Mouse (Mus musculus) adrenal gland, adult 2 months (tissue): ENCODE data around the gene Ihh. TPM values are rescaled to one million over a fixed set of nuclear protein-coding genes. Genes with fewer than 3 reads are reported as not detected.

Experiments
- DNase-seq: peaks from one replicate; pipeline ENCODE4 v3.0.0; 2021
- microRNA-seq, 2 experiments: library from miRNA; unstranded; fragments of <30 nt; microRNA quantifications; one replicate each; pipeline ENCODE4 v1.2.0; 2021
- polyA plus RNA-seq: library from polyadenylated mRNA; depleted of rRNA; stranded (reverse); fragments of >200 nt; gene quantifications from 2 replicates; pipeline ENCODE4 v1.2.3, GENCODE M21; 2012; rRNA removed
- total RNA-seq, 2 experiments: library from RNA; stranded (reverse); gene quantifications; 2 replicates each; pipeline ENCODE4 v1.2.3; 2021

Ihh gene
- total and polyA plus RNA-seq, 3 experiments, result 0.03 to 0.31 TPM; not detected in 1

DNA sequence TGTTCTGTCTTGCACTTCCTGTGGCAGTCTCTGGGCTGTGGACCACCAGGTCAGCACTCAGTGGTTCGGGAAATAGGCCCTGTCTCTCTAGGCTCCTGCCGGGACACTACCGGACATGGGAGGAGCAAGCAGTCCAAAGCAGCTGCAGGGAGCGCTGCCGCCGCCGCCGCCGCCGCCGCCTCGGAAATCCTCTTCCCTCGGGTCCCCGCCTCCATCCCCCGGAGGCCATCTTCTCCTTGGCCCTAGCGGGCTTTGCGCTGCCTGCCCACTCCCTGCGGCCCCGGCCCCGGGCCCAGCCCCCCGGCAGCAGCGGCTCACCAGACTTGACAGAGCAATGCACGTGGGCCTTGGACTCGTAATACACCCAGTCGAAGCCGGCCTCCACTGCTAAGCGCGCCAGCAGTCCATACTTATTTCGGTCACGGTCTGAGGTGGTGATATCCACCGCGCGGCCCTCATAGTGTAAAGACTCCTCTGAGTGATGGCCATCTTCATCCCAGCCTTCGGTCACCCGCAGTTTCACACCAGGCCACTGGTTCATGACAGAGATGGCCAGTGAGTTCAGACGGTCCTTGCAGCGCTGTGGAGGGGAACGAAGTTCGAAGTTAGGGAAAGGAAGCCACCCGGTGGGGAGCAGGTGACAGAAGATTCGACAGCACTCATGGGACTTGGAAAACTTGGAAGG is 3.3 kb downstream of the Ihh start:
- DNase-seq, result peak; percentile 51

DNA sequence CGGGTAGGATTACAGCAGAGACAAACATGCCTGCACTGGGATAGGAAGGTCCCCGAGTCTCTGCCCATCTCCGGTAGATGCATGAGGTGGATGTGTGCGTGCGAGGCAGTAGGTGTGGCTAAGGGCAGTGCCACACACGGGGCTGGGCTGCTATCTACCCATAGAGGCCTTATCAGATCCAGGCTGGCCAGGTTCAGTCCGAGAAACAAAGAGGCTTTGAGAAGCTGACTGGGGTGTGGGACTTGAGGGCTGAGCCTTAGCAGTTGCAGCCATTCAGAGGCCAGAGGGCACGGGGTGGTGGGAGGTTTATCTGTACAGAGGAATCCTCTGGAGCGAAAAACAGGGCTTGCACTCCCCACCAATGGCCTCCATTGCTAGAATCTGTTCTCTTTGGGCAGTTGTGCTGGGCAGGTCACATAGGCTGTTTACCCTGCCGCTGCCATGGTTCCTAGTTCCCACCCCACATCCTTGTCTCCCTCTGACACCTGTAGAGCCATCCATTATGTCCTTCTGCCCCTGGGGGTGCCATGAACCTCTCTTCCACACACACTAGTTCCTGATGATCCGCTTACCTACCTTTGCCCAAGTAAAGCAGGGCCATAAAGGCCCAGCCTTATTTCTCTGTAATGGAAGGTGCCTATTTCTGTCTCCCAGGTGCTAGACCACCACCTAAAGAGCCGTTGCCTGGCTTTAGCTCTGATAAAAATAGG is 9.7 kb downstream of the Ihh start:
- no peak for DNase-seq

DNA sequence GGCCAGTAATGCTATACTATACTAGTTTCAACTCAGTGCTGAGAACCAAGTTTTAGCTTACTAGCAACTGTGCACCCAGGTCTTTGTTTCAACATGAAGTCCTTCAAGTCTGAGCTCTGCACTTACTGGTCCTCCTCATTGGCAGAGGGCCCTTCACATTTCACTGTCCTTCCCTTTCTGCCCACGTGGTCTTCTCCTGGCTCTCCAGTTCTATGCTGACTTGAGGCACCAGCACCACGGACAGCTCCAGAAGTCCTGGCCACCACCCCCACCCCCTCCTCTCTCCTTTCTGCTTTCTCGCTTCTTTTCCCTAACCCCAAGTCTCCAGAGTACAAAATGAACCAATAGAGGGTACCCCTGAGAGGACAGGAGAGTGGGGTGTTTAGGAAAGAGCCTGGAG is 11.7 kb downstream of the Ihh start:
- DNase-seq, result no peak

DNA sequence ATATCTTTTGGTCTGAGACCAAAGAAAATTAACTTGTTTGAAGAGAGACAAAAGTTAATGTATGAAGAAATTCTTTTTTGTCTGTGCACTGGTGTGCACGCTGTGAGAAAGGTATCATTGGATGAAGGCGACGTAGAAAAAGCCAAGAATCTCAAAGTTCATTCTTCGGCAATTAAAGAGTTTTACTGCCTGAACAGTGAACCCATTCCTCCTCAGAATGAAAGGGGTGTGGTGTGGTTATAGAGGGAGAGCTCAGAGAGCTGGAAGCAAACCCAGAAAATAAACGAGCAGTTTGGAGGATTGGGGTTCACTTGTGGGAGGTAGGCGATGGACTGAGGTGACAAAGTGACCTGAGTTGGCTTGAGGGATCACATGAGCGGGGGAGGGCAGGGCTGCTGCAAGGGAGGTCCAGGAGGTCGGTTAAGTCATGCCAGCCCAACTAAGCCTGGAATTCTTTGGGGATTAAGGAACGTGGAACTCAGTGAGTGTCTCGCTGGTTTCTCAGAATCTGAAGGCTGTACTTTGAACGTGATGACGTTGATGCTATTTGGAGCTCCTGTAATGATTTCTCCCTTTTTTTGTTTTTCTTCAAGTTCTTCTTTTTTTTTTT is 15.1 kb downstream of the Ihh start:
- DNase-seq, result no peak

DNA sequence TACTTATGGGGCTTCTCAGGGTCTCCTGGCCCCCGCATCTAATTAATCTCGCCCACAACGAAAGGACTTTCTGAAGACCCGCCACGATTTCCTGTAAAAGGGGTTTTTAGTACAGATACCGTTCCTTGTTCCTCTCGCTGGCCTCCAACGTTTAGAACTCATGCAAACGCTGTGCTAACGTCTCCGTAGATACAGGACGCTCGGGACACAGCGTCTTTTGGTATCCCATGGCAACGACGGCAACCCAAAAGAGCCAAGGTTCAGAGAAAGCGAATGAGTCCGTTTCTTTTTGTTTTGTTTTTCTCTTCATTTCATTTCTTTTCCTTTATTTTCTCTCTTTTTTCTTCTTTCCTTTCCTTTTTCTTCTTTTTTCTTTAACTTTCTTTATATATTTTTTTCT is 16.1 kb downstream of the Ihh start, which contains the start of gene Cfap65:
Cfap65 (minus strand) TSS at position 198 of the 400 bp plus-strand sequence.
- peak; percentile 57 for DNase-seq

DNA sequence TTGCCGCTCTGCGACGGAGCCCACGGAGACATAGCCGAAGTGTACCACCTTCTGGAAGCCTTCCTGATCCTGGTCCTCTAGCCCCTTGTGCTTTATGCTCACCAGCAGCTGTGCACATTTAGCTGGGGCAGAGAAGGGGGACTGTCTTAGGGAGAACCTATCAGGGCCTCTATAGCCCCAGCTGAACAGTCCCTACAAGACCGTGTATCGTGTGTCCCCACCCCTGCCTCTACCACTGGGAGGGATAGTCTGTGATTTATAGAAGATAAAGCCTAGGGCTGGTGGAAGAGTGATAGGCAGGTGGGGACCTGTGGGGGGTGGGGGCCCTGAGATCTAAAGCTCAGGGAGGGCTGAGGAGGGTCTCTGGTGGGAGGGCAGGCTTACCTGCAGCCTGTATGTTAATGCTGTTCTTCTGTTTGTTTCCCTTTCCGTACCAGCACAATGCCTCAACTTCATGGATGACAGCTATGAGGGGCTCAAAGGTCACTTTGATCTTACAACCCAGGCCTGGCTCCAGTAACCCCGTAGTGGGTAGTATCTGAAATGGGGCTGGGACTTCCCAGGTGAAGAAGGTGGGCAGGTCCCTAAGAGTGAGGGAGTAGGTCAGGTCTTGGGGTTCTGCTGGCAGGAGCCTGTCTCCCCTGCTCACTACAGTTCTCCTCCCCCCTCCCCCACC is 23.7 kb downstream of the Ihh start:
- no peak for DNase-seq

DNA sequence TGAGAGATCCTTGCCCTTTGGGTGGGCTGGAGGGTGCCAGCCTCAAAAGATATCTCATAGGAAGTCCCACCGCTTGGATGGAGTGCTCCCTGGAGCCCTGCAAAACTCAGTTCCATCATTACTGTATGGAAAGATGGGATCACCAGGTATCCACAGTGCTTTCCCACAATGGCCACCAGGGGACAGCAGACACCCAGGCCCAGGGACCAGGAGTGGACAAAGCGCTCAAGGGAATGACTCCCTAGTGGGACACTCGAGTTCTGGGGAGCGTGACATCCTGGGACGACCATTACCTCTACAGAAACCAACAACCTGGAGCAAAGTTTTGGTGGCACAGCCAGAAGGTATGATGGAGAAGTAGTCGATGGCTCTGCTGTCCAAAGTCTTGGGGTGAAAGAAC is 24.8 kb downstream of the Ihh start:
- DNase-seq, result peak; percentile 63

DNA sequence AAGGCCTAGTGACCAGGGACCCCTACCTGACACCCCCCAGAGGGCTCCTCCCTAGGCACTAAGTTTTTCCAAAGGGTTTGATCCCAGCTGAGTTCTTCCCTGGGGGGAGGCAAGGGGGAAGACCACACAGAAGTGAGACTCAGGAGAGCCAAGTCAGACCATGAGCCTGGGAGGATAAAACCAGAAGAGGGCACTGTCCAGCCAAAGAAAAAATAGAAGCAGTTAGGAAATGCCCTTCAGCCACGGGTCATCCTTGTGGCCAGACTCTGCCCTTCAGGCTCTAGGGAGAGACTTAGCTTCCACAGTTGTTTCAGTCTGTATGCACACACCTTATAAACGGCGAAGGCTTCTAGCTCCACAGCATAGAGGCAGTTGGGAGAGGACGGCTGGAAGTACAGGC is 27.0 kb downstream of the Ihh start:
- no peak for DNase-seq

DNA sequence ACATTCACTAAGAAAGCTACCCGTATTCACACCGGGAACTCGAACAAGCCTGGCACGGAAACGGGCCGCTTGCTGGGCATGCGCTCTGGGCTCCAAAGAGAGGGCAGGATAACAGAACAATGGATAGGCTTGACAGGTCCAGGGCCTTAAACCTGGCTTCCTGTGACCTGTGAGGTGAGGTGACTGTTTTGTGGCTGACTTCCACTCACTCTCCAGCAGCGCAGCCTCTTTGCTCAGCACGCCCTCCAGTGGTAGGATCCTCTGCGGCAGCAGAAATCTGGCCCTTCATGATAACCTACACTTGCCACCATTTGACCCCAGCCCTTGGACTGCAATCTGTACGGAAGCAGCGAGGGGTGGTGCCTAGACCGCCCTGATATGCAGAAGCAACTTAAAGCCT is 35.8 kb downstream of the Ihh start:
- DNase-seq, result no peak

DNA sequence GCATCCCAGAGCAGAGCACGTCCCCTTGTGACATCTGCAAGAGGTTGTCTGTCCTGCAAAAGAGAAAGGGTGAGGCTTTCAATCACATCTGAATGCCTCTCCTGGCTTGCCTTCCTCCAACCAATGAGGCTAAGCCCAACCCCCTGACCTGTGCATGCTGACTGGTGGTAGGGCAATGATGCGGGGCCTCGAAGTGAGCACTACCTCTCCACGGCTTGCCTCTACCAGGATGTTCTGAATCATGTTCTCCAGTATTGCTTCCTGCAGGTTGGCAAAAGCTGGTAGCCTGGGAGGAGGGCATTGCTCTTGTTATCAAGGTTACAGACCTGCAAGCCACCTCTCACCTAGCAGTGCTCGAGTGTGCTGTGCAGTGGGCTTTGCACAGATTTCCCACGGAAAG is 49.3 kb downstream of the Ihh start:
- DNase-seq, result no peak

DNA sequence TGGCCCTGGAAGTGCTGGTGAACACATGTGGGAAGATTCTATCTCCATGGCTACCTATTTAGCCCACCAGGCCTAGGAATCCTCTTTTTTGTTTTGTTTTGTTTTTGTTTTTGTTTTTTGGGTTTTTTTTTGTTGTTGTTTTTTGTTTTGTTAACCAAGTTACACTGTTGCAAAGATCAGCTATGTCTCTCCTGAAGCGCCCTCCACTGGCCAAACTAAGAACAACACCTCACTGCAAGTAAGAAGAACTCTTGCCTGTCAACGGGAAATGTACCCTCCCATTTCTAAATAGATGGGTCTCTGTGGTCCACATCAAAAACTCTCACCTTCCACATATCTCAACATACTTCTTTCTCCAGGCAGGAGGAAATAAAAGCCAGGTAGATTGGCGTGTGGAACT is 49.8 kb downstream of the Ihh start:
- peak; percentile 34 for DNase-seq

DNA sequence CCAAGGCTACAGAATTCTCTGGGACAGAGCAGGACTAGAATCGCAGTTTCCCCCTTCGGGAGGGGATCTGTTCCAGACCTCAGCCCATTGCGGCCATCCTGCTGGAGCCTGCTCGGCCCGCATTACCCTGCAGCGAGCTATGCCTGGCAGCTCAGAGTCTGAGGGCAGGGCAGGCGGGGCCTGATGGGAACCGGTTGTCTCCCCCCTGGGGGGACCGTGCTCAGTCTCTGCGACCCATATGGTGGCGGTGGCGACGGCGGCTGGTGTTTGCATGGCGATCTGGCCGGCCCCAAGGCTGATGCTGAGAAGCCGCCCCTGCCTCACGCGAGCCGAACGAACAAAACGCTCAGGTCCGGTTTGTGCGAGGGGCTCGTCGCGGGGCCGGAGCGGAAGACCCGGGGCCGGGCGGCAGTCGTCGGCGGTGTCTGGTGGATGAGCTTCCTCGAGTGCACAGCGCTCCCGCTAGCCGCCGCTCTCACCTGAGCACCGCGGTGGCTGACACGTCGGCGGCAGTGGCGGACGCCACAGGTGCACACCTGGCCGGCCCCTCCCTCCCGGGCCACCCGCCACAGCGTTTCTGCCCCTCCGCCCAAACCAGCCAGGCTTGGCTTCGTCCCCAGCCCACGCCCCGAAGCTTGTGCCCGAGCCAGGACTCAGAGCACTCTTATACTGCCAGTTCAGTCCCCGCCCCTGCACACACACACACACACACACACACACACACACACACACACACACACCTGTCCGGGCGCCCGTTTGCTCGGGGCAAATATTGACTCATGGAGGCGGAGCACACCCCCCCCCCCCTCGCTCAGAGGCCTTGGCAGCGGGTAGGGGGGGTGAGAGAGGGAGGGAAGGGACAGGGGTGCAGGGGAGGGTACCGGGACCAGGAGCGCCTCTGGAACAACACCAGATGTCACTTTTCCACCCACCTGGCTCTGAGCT is 50.9 kb downstream of the Ihh start:
- DNase-seq, result peak; percentile 43

DNA sequence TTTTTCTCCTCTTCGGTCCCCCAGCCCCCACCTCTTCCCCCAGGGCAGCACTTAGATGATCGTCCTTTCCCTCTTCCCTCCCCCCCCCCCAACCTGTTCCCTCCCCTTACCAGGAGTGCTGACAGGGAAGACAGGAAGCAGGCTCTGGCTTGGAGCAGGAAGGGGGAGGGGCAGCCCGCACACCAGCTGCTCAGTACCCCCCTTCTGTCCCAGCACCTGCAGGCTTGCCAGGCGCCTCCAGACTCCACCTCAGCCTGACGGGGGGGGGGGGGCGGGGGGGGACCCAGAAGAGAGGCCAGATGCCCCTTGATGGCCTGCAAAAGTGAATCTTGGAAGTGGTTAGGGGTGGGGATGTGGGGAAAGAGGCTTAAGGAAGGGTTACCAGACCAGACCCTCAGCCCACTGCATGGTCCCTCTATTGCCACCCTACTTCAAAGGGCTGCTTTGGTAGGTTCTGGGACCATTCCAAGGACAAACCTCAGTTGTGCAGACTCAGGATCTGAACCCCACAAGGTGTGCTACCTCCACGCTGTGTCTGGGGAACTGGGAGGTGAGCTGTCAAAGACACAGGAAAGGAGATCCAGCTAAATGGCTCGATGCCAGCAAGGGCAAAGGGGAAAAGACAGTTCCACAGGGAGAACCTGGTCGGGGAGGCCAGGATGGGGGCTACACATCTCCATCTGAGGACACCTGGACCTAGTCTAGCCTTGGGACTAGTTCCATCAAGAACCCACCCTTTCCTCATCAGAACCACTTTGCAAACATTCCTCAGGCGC is 52.6 kb downstream of the Ihh start:
- no peak for DNase-seq

DNA sequence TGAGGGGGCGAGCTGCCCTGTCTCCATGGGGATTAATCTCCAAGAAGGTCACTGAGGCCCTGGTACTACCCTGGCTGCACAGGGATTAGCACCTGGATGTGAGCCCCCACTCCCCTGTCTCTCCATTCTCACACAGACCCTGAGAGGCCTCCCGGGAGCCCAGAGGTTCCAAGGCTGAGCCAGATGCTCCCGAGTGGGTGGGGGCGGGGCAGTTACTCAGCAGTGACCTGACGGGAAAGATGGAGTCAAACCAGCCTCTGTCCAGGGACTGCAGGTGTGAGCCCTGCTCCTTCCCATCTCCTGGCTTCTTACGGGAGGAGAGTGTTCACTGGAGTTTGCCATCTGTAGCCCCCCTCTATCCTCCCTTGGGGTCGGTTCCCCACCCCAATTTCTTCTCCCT is 53.5 kb downstream of the Ihh start:
- no peak for DNase-seq

Small RNA genes lying within 50 kb of the gene (microRNA-seq; reads per million reads assigned to microRNA genes)
- gene Mir375, result 46,289 to 86,889 reads per million in 2 experiments

Other genes with a start within 250 kb of the Ihh start
- gene Cyp27a1, start 238.1 kb downstream of the Ihh start, total RNA-seq, result 10 to 100 TPM; 13.1 to 16.8 TPM
- 8.7 and 9.5 TPM in 2 replicates for gene Cyp27a1, start 238.1 kb downstream of the Ihh start, polyA plus RNA-seq
- gene Prkag3, start 202.5 kb downstream of the Ihh start, total RNA-seq, result under 1 TPM in 1 of 2 experiments, not detected in 1; 0.17 TPM
- gene Prkag3, start 202.5 kb downstream of the Ihh start, polyA plus RNA-seq, result 0.20 and 0.26 TPM in 2 replicates
- gene Wnt6, start 179.8 kb downstream of the Ihh start, total RNA-seq, result 1 to 10 TPM; 2.3 to 5.7 TPM
- 11.5 and 17.1 TPM in 2 replicates for gene Wnt6, start 179.8 kb downstream of the Ihh start, polyA plus RNA-seq
- 1 to 10 TPM in 1 of 2 experiments, under 1 TPM in 1; 0.23 to 1.2 TPM for gene Wnt10a, start 160.2 kb downstream of the Ihh start, total RNA-seq
- 2.1 and 2.4 TPM in 2 replicates for gene Wnt10a, start 160.2 kb downstream of the Ihh start, polyA plus RNA-seq
- 1 to 10 TPM; 3.1 to 4.6 TPM for gene Cdk5r2, start 96.7 kb downstream of the Ihh start, total RNA-seq
- gene Cdk5r2, start 96.7 kb downstream of the Ihh start, polyA plus RNA-seq, result 8.7 and 11.6 TPM in 2 replicates
- 1 to 10 TPM; 1.3 to 2.0 TPM for gene Fev, start 66.3 kb downstream of the Ihh start, total RNA-seq
- gene Fev, start 66.3 kb downstream of the Ihh start, polyA plus RNA-seq, result 1.8 and 3.1 TPM in 2 replicates
- 1 to 10 TPM in 1 of 2 experiments, under 1 TPM in 1; 0.52 to 1.8 TPM for gene Cryba2, start 58.5 kb downstream of the Ihh start, total RNA-seq
- gene Cryba2, start 58.5 kb downstream of the Ihh start, polyA plus RNA-seq, result 0.55 and 0.85 TPM in 2 replicates
- gene Cfap65, start 16.1 kb downstream of the Ihh start, total RNA-seq, result under 1 TPM in 1 of 2 experiments, not detected in 1; 0.07 TPM
- gene Cfap65, start 16.1 kb downstream of the Ihh start, polyA plus RNA-seq, result 0.02 and 0.04 TPM in 2 replicates
- 1 to 10 TPM; 5.7 to 8.8 TPM for gene Nhej1, start 173.5 kb upstream of the Ihh start, total RNA-seq
- 3.4 and 3.5 TPM in 2 replicates for gene Nhej1, start 173.5 kb upstream of the Ihh start, polyA plus RNA-seq
- gene Slc23a3, start 182.2 kb upstream of the Ihh start, total RNA-seq, result under 1 TPM; 0.23 to 0.41 TPM
- 0.36 and 0.46 TPM in 2 replicates for gene Slc23a3, start 182.2 kb upstream of the Ihh start, polyA plus RNA-seq
- gene Cnppd1, start 191.0 kb upstream of the Ihh start, total RNA-seq, result 10 to 100 TPM; 27.3 to 33.9 TPM
- gene Cnppd1, start 191.0 kb upstream of the Ihh start, polyA plus RNA-seq, result 36.3 and 37.6 TPM in 2 replicates
- gene Retreg2, start 191.1 kb upstream of the Ihh start, total RNA-seq, result 100 to 1,000 TPM in 1 of 2 experiments, 10 to 100 TPM in 1; 80.4 to 101 TPM
- gene Retreg2, start 191.1 kb upstream of the Ihh start, polyA plus RNA-seq, result 127 and 143 TPM in 2 replicates
- gene Zfand2b, start 217.0 kb upstream of the Ihh start, total RNA-seq, result 10 to 100 TPM; 33.1 to 36.8 TPM
- 63.1 and 68.5 TPM in 2 replicates for gene Zfand2b, start 217.0 kb upstream of the Ihh start, polyA plus RNA-seq
- 10 to 100 TPM; 24.2 to 31.7 TPM for gene Abcb6, start 228.7 kb upstream of the Ihh start, total RNA-seq
- 23.2 and 23.3 TPM in 2 replicates for gene Abcb6, start 228.7 kb upstream of the Ihh start, polyA plus RNA-seq
- 10 to 100 TPM; 14.1 to 14.4 TPM for gene Ankzf1, start 240.5 kb upstream of the Ihh start, total RNA-seq
- 11.5 and 13.3 TPM in 2 replicates for gene Ankzf1, start 240.5 kb upstream of the Ihh start, polyA plus RNA-seq
- 10 to 100 TPM; 41.7 to 44.5 TPM for gene Atg9a, start 240.5 kb upstream of the Ihh start, total RNA-seq
- gene Atg9a, start 240.5 kb upstream of the Ihh start, polyA plus RNA-seq, result 78.5 and 89.9 TPM in 2 replicates